Mouse (Mus musculus) thymus, adult 2 months (tissue): ENCODE measurements around the gene Slc28a1. TPM values are rescaled to one million over a fixed set of nuclear protein-coding genes. Genes with fewer than 3 reads are reported as not detected.

Experiments used
- DNase-seq: peaks from one replicate; pipeline ENCODE4 v3.0.0; 2021
- H3K27ac ChIP-seq: fragments of 200-500 bp; 2 replicates; pipeline ENCODE4 v1.5.1; 2012; ENCODE audit warnings: low read length, control low read depth; ENCODE audit not compliant: control insufficient read depth, insufficient read depth
- H3K27me3 ChIP-seq: fragments of 200-500 bp; 2 replicates; pipeline ENCODE4 v1.6.1; 2012; ENCODE audit warnings: mild to moderate bottlenecking, low read length, moderate library complexity, mixed read lengths; ENCODE audit not compliant: control insufficient read depth, insufficient read depth
- H3K36me3 ChIP-seq: fragments of 200-500 bp; 2 replicates; pipeline ENCODE4 v1.6.1; 2012; ENCODE audit warnings: mild to moderate bottlenecking, low read length, moderate library complexity; ENCODE audit not compliant: control insufficient read depth, insufficient read depth
- H3K4me1 ChIP-seq: fragments of 200-500 bp; replicated peaks from 2 replicates; pipeline ENCODE4 v1.6.1; 2012; ENCODE audit warnings: low read length; ENCODE audit not compliant: control insufficient read depth, insufficient read depth
- H3K4me3 ChIP-seq: fragments of 200-500 bp; 2 replicates; pipeline ENCODE4 v1.5.1; 2012; ENCODE audit warnings: mild to moderate bottlenecking, low read length, control low read depth, moderate library complexity; ENCODE audit not compliant: control insufficient read depth, insufficient read depth
- CTCF ChIP-seq: fragments of 200-500 bp; IDR thresholded peaks from 2 replicates; pipeline ENCODE4 v1.5.1; 2012; ENCODE audit warnings: mild to moderate bottlenecking, control low read depth, low read length, moderate library complexity, borderline replicate concordance; ENCODE audit not compliant: control insufficient read depth, poor library complexity, insufficient read depth; ENCODE audit errors: extremely low read depth
- POLR2A ChIP-seq: fragments of 200-500 bp; IDR thresholded peaks from 2 replicates; pipeline ENCODE4 v1.6.1; 2012; ENCODE audit warnings: mild to moderate bottlenecking, low read length, control low read depth, moderate library complexity; ENCODE audit not compliant: control insufficient read depth, poor library complexity, insufficient read depth; ENCODE audit errors: extremely low read depth
- WGBS: fragments of 180-500 bp; shearing (Covaris S2); methylation state at CpG from one replicate; pipeline ENCODE4 v1.1.7; 2018; 5-methylcytosine and 5-hydroxymethylcytosine counted together
- polyA plus RNA-seq: library from polyadenylated mRNA; depleted of rRNA; stranded (reverse); fragments of >200 nt; gene quantifications from 2 replicates; pipeline ENCODE4 v1.2.3, GENCODE M21; 2012

Slc28a1 gene
- polyA plus RNA-seq, 1 experiment: 0.24 TPM

DNA sequence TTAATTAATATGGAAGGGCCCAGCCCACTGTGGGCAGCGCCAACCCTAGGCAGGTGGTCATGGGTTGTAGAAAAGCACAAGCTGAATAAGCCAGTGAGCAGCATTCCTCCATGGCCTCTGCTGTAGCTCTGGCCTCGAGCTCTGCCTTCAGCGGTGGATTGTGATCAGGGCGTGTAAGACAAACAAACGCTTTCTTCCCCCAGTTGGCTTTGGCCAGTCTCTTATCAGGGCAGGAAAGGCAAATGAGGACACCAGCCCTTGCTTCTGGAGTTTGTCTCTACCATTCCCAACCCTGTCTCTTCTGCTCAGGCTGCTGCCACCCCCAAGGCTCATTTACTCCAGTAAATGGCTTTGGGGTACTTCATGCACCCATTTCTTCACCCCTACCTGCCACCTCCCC is 60.1 kb downstream of the Slc28a1 start:
- Histone ChIP-seq H3K36me3 (no peaks in the 10 kb centered on the region), H3K4me3 (no peak overlapping the region), H3K4me1 (peaks cover 20% of the 10 kb centered on the region), H3K27ac (no peak overlapping the region), H3K27me3 (no peaks in the 10 kb centered on the region)
- WGBS: 93% methylated on average over 5 of the region's 5 CpGs
- no peak for DNase-seq
- TF ChIP-seq POLR2A: no peak
- TF ChIP-seq CTCF: no peak

DNA sequence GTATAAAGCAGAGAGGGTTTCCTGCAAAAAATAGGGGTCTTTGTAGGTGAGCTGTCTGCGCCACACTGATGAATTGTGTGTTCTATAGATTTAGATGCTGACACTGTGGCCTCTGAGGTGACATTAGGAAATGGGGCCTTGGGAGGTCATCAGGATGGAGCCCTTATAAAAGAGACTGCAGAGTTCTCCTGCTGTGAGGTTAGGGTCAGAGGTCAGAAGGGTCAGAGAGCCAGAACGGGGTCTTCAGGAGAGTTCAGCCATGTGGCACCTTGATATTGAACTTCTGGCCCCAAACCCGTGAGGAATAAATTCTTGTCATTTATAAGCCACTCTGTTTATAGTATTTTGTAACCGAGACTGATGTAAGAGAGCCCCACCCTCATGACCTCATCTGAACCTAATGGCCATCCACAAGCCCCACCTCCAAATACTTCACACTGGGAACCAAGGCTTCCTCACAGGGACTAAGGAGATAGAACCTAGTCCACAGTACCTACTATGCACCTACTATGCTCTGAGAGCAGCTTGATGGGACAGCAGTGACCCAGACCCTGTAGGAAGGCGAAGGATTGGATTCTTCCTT is 61.7 kb downstream of the Slc28a1 start:
- H3K4me1 ChIP-seq: peaks cover 13% of the 10 kb centered on the region; the same call in 1 of the 2 replicates
- no peaks in the 10 kb centered on the region for H3K36me3 ChIP-seq
- H3K4me3 ChIP-seq: no peak overlapping the region
- 92% methylated on average over 5 of the region's 5 CpGs for WGBS
- TF ChIP-seq CTCF (no peak), POLR2A (no peak)
- no peaks in the 10 kb centered on the region for H3K27me3 ChIP-seq
- no peak for DNase-seq
- H3K27ac ChIP-seq: no peak overlapping the region

DNA sequence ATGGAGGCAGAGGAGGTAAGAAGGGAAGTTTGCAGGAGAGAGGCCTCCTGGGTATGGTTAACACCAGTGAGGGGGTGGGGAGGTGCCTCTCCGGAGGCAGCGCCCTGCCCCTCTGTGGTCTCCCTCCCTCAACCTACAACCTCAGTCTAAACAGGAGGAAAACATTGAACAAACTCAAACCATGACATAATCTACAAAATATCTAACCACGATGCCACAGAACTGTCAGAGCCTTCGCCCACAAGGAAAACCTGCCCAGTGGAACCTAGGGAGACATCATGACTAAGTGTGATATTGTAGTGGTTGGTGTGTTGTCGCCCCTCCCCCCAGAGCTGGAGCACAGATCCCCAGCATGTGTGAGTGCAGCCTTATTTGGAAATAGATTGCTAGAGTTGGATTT is 64.9 kb downstream of the Slc28a1 start:
- H3K4me3 ChIP-seq: no peak overlapping the region
- no peak for DNase-seq
- H3K27ac ChIP-seq: no peak overlapping the region
- TF ChIP-seq POLR2A (no peak), CTCF (no peak)
- WGBS: 10% methylated on average over 5 of the region's 5 CpGs
- no peaks in the 10 kb centered on the region for H3K27me3 ChIP-seq
- peaks cover 13% of the 10 kb centered on the region; the same call in 1 of the 2 replicates for H3K4me1 ChIP-seq
- no peaks in the 10 kb centered on the region for H3K36me3 ChIP-seq

DNA sequence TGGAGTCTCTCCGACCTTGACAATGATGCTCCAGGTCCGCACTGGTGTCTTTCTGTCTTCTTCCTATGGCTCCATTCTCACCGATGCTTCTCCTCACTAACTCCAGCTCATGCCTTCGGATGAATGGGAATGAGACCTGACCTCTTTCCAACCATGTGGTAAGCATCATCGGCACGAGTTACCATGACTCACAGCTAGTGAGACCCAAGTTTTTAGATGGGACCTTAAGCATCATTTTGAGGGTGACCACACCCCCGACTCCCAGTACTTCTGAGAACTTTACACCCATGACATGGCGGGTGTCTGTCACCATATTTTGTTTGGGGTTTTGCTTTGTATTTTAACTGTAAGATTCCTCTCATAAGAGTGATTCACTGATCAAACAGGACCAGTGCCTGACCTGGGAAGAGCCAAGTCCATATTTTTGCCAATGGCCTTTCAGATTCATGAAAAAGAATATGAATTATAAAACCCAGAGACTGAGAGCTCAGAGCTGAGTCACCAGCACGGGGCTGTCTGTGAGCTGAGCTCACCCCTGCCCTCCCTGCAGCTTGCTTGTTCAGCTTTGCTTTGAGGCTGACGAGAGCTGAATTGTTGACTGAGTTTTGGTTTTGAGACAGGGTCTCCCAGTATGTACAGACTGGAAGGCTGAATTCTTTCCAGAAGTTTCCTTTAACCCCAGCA is 68.0 kb downstream of the Slc28a1 start:
- H3K36me3 ChIP-seq: no peaks in the 10 kb centered on the region
- no peak for TF ChIP-seq CTCF
- no peak for TF ChIP-seq POLR2A
- DNase-seq: no peak
- 86% methylated on average over 10 of the region's 10 CpGs for WGBS
- no peaks in the 10 kb centered on the region for H3K27me3 ChIP-seq
- H3K27ac ChIP-seq: no peak overlapping the region
- H3K4me3 ChIP-seq: no peak overlapping the region
- peaks cover 8% of the 10 kb centered on the region; the same call in 1 of the 2 replicates for H3K4me1 ChIP-seq

DNA sequence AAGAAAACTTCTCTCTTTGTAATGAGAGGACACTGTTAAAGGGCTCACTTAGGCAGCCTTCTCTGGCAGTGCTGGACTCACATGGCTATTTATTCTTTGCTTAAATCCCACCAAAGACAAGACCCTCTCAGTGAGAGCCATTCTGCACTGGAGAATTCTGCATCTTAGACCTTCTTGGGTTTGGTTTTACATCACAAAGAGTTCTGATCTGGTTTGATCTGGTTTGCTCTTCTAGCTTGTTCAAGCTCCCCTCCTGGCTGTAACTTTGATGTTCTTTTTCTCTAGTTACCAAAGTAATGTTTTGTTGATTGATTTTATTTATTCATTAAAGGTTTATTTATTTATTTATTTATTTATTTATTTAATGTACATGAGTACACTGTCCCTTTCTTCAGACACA is 68.6 kb downstream of the Slc28a1 start:
- no peak overlapping the region for H3K27ac ChIP-seq
- no peaks in the 10 kb centered on the region for H3K27me3 ChIP-seq
- H3K4me1 ChIP-seq: peaks cover 6% of the 10 kb centered on the region; the same call in 1 of the 2 replicates
- no peak for DNase-seq
- no peaks in the 10 kb centered on the region for H3K36me3 ChIP-seq
- no peak overlapping the region for H3K4me3 ChIP-seq
- TF ChIP-seq CTCF (no peak), POLR2A (no peak)

DNA sequence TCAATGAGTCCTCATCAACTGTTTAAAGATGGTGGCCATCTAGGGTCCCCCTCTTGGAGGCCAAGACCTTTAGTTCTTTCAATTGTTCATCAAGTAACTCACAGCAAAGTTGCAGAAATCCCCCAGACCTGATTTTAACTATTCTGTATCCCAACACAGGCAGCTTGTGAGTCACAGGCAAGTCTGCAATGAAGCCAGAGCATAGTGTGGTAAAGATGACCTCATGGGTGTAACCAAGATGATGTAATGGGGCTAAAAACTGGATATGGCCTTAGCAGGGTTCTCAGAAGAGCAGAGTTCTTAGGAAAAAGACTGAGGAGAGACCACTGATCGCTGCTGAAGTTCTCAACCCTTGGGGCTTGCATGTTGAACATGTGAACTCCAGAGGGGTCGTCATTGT is 69.5 kb downstream of the Slc28a1 start:
- Histone ChIP-seq H3K36me3 (no peaks in the 10 kb centered on the region), H3K27me3 (no peaks in the 10 kb centered on the region), H3K4me1 (peaks cover 5% of the 10 kb centered on the region), H3K27ac (no peak overlapping the region), H3K4me3 (no peak overlapping the region)
- 92% methylated on average over 2 of the region's 2 CpGs for WGBS
- DNase-seq: no peak
- TF ChIP-seq CTCF: no peak
